Mouse (Mus musculus): ENCODE measurements around the gene Lhx9. TPM values are rescaled to one million over a fixed set of nuclear protein-coding genes. Genes with fewer than 3 reads are reported as not detected.

Lhx9 gene
- polyA plus RNA-seq, 1 experiment from 2014 or later: 0.32 TPM

GRCm38 (mm10) chr1:138848026-138848425, 351 bp downstream of the Lhx9 start:
- Histone ChIP-seq H3K27ac (ENCODE audit: low read length) (no peak overlapping the region), H3K9me3 (ENCODE audit: low read length) (no peaks in the 10 kb centered on the region), H3K36me3 (ENCODE audit: insufficient read depth, low read length) (peaks cover 3% of the 10 kb centered on the region; the same call in 1 of the 2 replicates), H3K4me2 (replicated peaks; ENCODE audit: low read depth, low read length) (peak overlapping the region; percentile 49), H3K4me1 (ENCODE audit: insufficient read depth, low read length) (peaks cover 19% of the 10 kb centered on the region), H3K4me3 (ENCODE audit: low read length) (peak overlapping the region; percentile 37), H3K9ac (replicated peaks; ENCODE audit: low read length) (no peak overlapping the region), H3K27me3 (ENCODE audit: insufficient read depth, low read length) (peaks cover 78% of the 10 kb centered on the region)
- 1% methylated on average over 16 of the region's 16 CpGs for WGBS
- no peak; the same call in none of the 2 replicates for ATAC-seq (ENCODE audit: low FRiP score, low TSS enrichment)

GRCm38 (mm10) chr1:138847146-138847545, 1.2 kb downstream of the Lhx9 start:
- Histone ChIP-seq H3K27ac (ENCODE audit: low read length) (no peak overlapping the region), H3K36me3 (ENCODE audit: insufficient read depth, low read length) (peaks cover 3% of the 10 kb centered on the region; the same call in 1 of the 2 replicates), H3K4me2 (replicated peaks; ENCODE audit: low read depth, low read length) (no peak overlapping the region), H3K27me3 (ENCODE audit: insufficient read depth, low read length) (peaks cover 86% of the 10 kb centered on the region), H3K9ac (replicated peaks; ENCODE audit: low read length) (no peak overlapping the region), H3K9me3 (ENCODE audit: low read length) (no peaks in the 10 kb centered on the region), H3K4me1 (ENCODE audit: insufficient read depth, low read length) (peaks cover 20% of the 10 kb centered on the region), H3K4me3 (ENCODE audit: low read length) (peak overlapping the region; percentile 21; the same call in 1 of the 2 replicates)
- WGBS: under 1% methylated on average over 21 of the region's 21 CpGs
- ATAC-seq (ENCODE audit: low FRiP score, low TSS enrichment): no peak

GRCm38 (mm10) chr1:138846581-138846980, 1.8 kb downstream of the Lhx9 start:
- Histone ChIP-seq H3K36me3 (ENCODE audit: insufficient read depth, low read length) (peaks cover 2% of the 10 kb centered on the region; the same call in 1 of the 2 replicates), H3K27me3 (ENCODE audit: insufficient read depth, low read length) (peaks cover 89% of the 10 kb centered on the region), H3K9me3 (ENCODE audit: low read length) (no peaks in the 10 kb centered on the region), H3K4me1 (ENCODE audit: insufficient read depth, low read length) (peaks cover 26% of the 10 kb centered on the region), H3K27ac (ENCODE audit: low read length) (no peak overlapping the region), H3K4me2 (replicated peaks; ENCODE audit: low read depth, low read length) (no peak overlapping the region), H3K4me3 (ENCODE audit: low read length) (no peak overlapping the region), H3K9ac (replicated peaks; ENCODE audit: low read length) (no peak overlapping the region)
- WGBS: 4% methylated on average over 9 of the region's 9 CpGs
- ATAC-seq (ENCODE audit: low FRiP score, low TSS enrichment): no peak

- 8% methylated on average over 12 of the region's 12 CpGs for WGBS
- Histone ChIP-seq H3K27me3 (ENCODE audit: insufficient read depth, low read length) (peaks cover 91% of the 10 kb centered on the region), H3K36me3 (ENCODE audit: insufficient read depth, low read length) (no peaks in the 10 kb centered on the region), H3K4me3 (ENCODE audit: low read length) (no peak overlapping the region), H3K27ac (ENCODE audit: low read length) (no peak overlapping the region), H3K4me1 (ENCODE audit: insufficient read depth, low read length) (peaks cover 30% of the 10 kb centered on the region), H3K9ac (replicated peaks; ENCODE audit: low read length) (no peak overlapping the region), H3K4me2 (replicated peaks; ENCODE audit: low read depth, low read length) (no peak overlapping the region), H3K9me3 (ENCODE audit: low read length) (no peaks in the 10 kb centered on the region)
- no peak for ATAC-seq (ENCODE audit: low FRiP score, low TSS enrichment)
Observed at GRCm38 (mm10) chr1:138846131-138846530, 2.2 kb downstream of the Lhx9 start.

GRCm38 (mm10) chr1:138845481-138845880, 2.9 kb downstream of the Lhx9 start:
- Histone ChIP-seq H3K4me3 (ENCODE audit: low read length) (no peak overlapping the region), H3K9ac (replicated peaks; ENCODE audit: low read length) (no peak overlapping the region), H3K36me3 (ENCODE audit: insufficient read depth, low read length) (no peaks in the 10 kb centered on the region), H3K27me3 (ENCODE audit: insufficient read depth, low read length) (peaks cover 87% of the 10 kb centered on the region), H3K27ac (ENCODE audit: low read length) (no peak overlapping the region), H3K4me2 (replicated peaks; ENCODE audit: low read depth, low read length) (no peak overlapping the region), H3K9me3 (ENCODE audit: low read length) (no peaks in the 10 kb centered on the region), H3K4me1 (ENCODE audit: insufficient read depth, low read length) (peaks cover 32% of the 10 kb centered on the region)
- 12% methylated on average over 3 of the region's 3 CpGs for WGBS
- no peak for ATAC-seq (ENCODE audit: low FRiP score, low TSS enrichment)

GRCm38 (mm10) chr1:138844166-138844565, 4.2 kb downstream of the Lhx9 start:
- Histone ChIP-seq H3K9ac (replicated peaks; ENCODE audit: low read length) (no peak overlapping the region), H3K9me3 (ENCODE audit: low read length) (no peaks in the 10 kb centered on the region), H3K4me3 (ENCODE audit: low read length) (no peak overlapping the region; the same call in 1 of the 2 replicates), H3K4me1 (ENCODE audit: insufficient read depth, low read length) (peaks cover 32% of the 10 kb centered on the region), H3K27me3 (ENCODE audit: insufficient read depth, low read length) (peaks cover 85% of the 10 kb centered on the region), H3K27ac (ENCODE audit: low read length) (no peak overlapping the region), H3K36me3 (ENCODE audit: insufficient read depth, low read length) (no peaks in the 10 kb centered on the region), H3K4me2 (replicated peaks; ENCODE audit: low read depth, low read length) (no peak overlapping the region; the same call in 1 of the 2 replicates)
- 6% methylated on average over 3 of the region's 3 CpGs for WGBS
- no peak for ATAC-seq (ENCODE audit: low FRiP score, low TSS enrichment)

GRCm38 (mm10) chr1:138843361-138844091, 4.9 kb downstream of the Lhx9 start:
- no peaks in the 10 kb centered on the region for H3K36me3 ChIP-seq (ENCODE audit: insufficient read depth, low read length)
- whole genome bisulfite sequencing: under 1% methylated on average over 35 of the region's 35 CpGs
- peak overlapping the region; percentile 56 for H3K4me2 ChIP-seq (replicated peaks; ENCODE audit: low read depth, low read length)
- peaks cover 86% of the 10 kb centered on the region for H3K27me3 ChIP-seq (ENCODE audit: insufficient read depth, low read length)
- H3K4me1 ChIP-seq (ENCODE audit: insufficient read depth, low read length): peaks cover 31% of the 10 kb centered on the region
- 0 out of 2 replicates have a peak overlapping the region, but pooled peaks have one; percentile 12 for H3K9ac ChIP-seq (replicated peaks; ENCODE audit: low read length)
- no peak for ATAC-seq (ENCODE audit: low FRiP score, low TSS enrichment)
- H3K9me3 ChIP-seq (ENCODE audit: low read length): no peaks in the 10 kb centered on the region
- H3K4me3 ChIP-seq (ENCODE audit: low read length): peak overlapping the region; percentile 42
- H3K27ac ChIP-seq (ENCODE audit: low read length): no peak overlapping the region

- no peak for ATAC-seq (ENCODE audit: low FRiP score, low TSS enrichment)
- 2% methylated on average over 10 of the region's 10 CpGs for WGBS
- Histone ChIP-seq H3K27ac (ENCODE audit: low read length) (no peak overlapping the region), H3K4me3 (ENCODE audit: low read length) (no peak overlapping the region), H3K27me3 (ENCODE audit: insufficient read depth, low read length) (peaks cover 86% of the 10 kb centered on the region), H3K36me3 (ENCODE audit: insufficient read depth, low read length) (no peaks in the 10 kb centered on the region), H3K9ac (replicated peaks; ENCODE audit: low read length) (no peak overlapping the region), H3K4me1 (ENCODE audit: insufficient read depth, low read length) (peaks cover 23% of the 10 kb centered on the region), H3K9me3 (ENCODE audit: low read length) (no peaks in the 10 kb centered on the region), H3K4me2 (replicated peaks; ENCODE audit: low read depth, low read length) (no peak overlapping the region)
Observed at GRCm38 (mm10) chr1:138842756-138843155, 5.6 kb downstream of the Lhx9 start.

- Histone ChIP-seq H3K9me3 (ENCODE audit: low read length) (no peaks in the 10 kb centered on the region), H3K4me1 (ENCODE audit: insufficient read depth, low read length) (peaks cover 22% of the 10 kb centered on the region), H3K27ac (ENCODE audit: low read length) (no peak overlapping the region), H3K4me2 (replicated peaks; ENCODE audit: low read depth, low read length) (peak overlapping the region; percentile 53), H3K27me3 (ENCODE audit: insufficient read depth, low read length) (peaks cover 87% of the 10 kb centered on the region), H3K36me3 (ENCODE audit: insufficient read depth, low read length) (no peaks in the 10 kb centered on the region), H3K4me3 (ENCODE audit: low read length) (peak overlapping the region; percentile 41), H3K9ac (replicated peaks; ENCODE audit: low read length) (no peak overlapping the region)
- 0% methylated on average over 8 of the region's 8 CpGs for WGBS
- ATAC-seq (ENCODE audit: low FRiP score, low TSS enrichment): 0 out of 2 replicates have a peak, but pooled peaks have one; percentile 14
Observed at GRCm38 (mm10) chr1:138842315-138842714, 6.1 kb downstream of the Lhx9 start.

Measured in kidney, embryonic 16.5 days (tissue).